Mouse (Mus musculus): ENCODE data around the gene Tmed8. TPM values are rescaled to one million over a fixed set of nuclear protein-coding genes. Genes with fewer than 3 reads are reported as not detected.
"Not testable (repeated sequence)": the region's sequence is repeated elsewhere in the genome, so short reads cannot be mapped to it uniquely, and the experiment has no call there.

Tmed8 gene
- polyA plus RNA-seq, 1 experiment from 2014 or later: 3.8 TPM

- not testable (repeated sequence) for ATAC-seq (ENCODE audit: insufficient number of reproducible peaks, insufficient read depth, low FRiP score, low TSS enrichment, low read depth); H3K9me3 ChIP-seq; H3K4me3 ChIP-seq (replicated peaks); H3K27me3 ChIP-seq; H3K4me2 ChIP-seq; H3K36me3 ChIP-seq; H3K4me1 ChIP-seq (replicated peaks); H3K9ac ChIP-seq (replicated peaks); H3K27ac ChIP-seq
- 88% methylated on average over 5 of the region's 5 CpGs for WGBS
Measured at GRCm38 (mm10) chr12:87205789-87206188, 5.5 kb upstream of the Tmed8 start.

GRCm38 (mm10) chr12:87201694-87202093 is 1.4 kb upstream of the Tmed8 start:
- H3K27me3 ChIP-seq: peaks cover 3% of the 10 kb centered on the region; the same call in 1 of the 2 replicates
- no peaks in the 10 kb centered on the region for H3K9me3 ChIP-seq
- H3K4me2 ChIP-seq: no peak overlapping the region
- 70% methylated on average over 5 of the region's 5 CpGs for WGBS
- no peak overlapping the region for H3K4me3 ChIP-seq (replicated peaks)
- no peaks in the 10 kb centered on the region for H3K36me3 ChIP-seq
- no peak for ATAC-seq (ENCODE audit: insufficient number of reproducible peaks, insufficient read depth, low FRiP score, low TSS enrichment, low read depth)
- H3K9ac ChIP-seq (replicated peaks): no peak overlapping the region
- no peak overlapping the region for H3K27ac ChIP-seq
- H3K4me1 ChIP-seq (replicated peaks): peaks cover 21% of the 10 kb centered on the region

GRCm38 (mm10) chr12:87199206-87199972 is 865 bp downstream of the Tmed8 start, which contains the start of gene Samd15:
Samd15 (plus strand) TSS chr12:87199723.
- 1% methylated on average over 38 of the region's 38 CpGs for WGBS
- Histone ChIP-seq H3K4me1 (replicated peaks) (peaks cover 28% of the 10 kb centered on the region), H3K27ac (peak within 1 kb of the TSS; percentile 72), H3K36me3 (no peaks in the 10 kb centered on the region), H3K9me3 (no peaks in the 10 kb centered on the region), H3K9ac (replicated peaks) (peak within 1 kb of the TSS; percentile 82), H3K4me2 (peak within 1 kb of the TSS; percentile 84), H3K27me3 (peaks cover 3% of the 10 kb centered on the region; the same call in 1 of the 2 replicates), H3K4me3 (replicated peaks) (peak within 1 kb of the TSS; percentile 67)
- ATAC-seq (ENCODE audit: insufficient number of reproducible peaks, insufficient read depth, low FRiP score, low TSS enrichment, low read depth): peak; percentile 30

- Histone ChIP-seq H3K4me2 (peak overlapping the region; percentile 84), H3K27me3 (peaks cover 3% of the 10 kb centered on the region; the same call in 1 of the 2 replicates), H3K9me3 (no peaks in the 10 kb centered on the region), H3K9ac (replicated peaks) (peak overlapping the region; percentile 82; the same call in 1 of the 2 replicates), H3K36me3 (no peaks in the 10 kb centered on the region), H3K4me1 (replicated peaks) (peaks cover 28% of the 10 kb centered on the region), H3K27ac (no peak overlapping the region), H3K4me3 (replicated peaks) (peak overlapping the region; percentile 67)
- 59% methylated on average over 6 of the region's 6 CpGs for WGBS
- ATAC-seq (ENCODE audit: insufficient number of reproducible peaks, insufficient read depth, low FRiP score, low TSS enrichment, low read depth): no peak
Measured at GRCm38 (mm10) chr12:87198792-87199191, 1.5 kb downstream of the Tmed8 start.

GRCm38 (mm10) chr12:87196310-87196709 is 3.9 kb downstream of the Tmed8 start:
- no peak overlapping the region for H3K27ac ChIP-seq
- peaks cover 28% of the 10 kb centered on the region for H3K4me1 ChIP-seq (replicated peaks)
- H3K9ac ChIP-seq (replicated peaks): no peak overlapping the region
- no peak for ATAC-seq (ENCODE audit: insufficient number of reproducible peaks, insufficient read depth, low FRiP score, low TSS enrichment, low read depth)
- no peak overlapping the region for H3K4me2 ChIP-seq
- H3K36me3 ChIP-seq: no peaks in the 10 kb centered on the region
- peaks cover 3% of the 10 kb centered on the region; the same call in 1 of the 2 replicates for H3K27me3 ChIP-seq
- H3K4me3 ChIP-seq (replicated peaks): no peak overlapping the region
- no peaks in the 10 kb centered on the region for H3K9me3 ChIP-seq

- Histone ChIP-seq H3K4me2 (no peak overlapping the region), H3K36me3 (no peaks in the 10 kb centered on the region), H3K27me3 (no peaks in the 10 kb centered on the region), H3K9ac (replicated peaks) (no peak overlapping the region), H3K27ac (no peak overlapping the region), H3K4me1 (replicated peaks) (peaks cover 28% of the 10 kb centered on the region), H3K9me3 (no peaks in the 10 kb centered on the region), H3K4me3 (replicated peaks) (no peak overlapping the region)
- WGBS: 85% methylated on average over 1 of the region's 1 CpGs
- no peak for ATAC-seq (ENCODE audit: insufficient number of reproducible peaks, insufficient read depth, low FRiP score, low TSS enrichment, low read depth)
Measured at GRCm38 (mm10) chr12:87195069-87195468, 5.2 kb downstream of the Tmed8 start.

GRCm38 (mm10) chr12:87193008-87193407 is 7.2 kb downstream of the Tmed8 start:
- no peak for ATAC-seq (ENCODE audit: insufficient number of reproducible peaks, insufficient read depth, low FRiP score, low TSS enrichment, low read depth)
- no peak overlapping the region for H3K9ac ChIP-seq (replicated peaks)
- 92% methylated on average over 3 of the region's 3 CpGs for WGBS

GRCm38 (mm10) chr12:87177631-87178030 is 22.6 kb downstream of the Tmed8 start:
- WGBS: 94% methylated on average over 4 of the region's 4 CpGs
- Histone ChIP-seq H3K9ac (replicated peaks) (no peak overlapping the region), H3K27ac (no peak overlapping the region), H3K9me3 (no peaks in the 10 kb centered on the region), H3K4me1 (replicated peaks) (peaks cover 27% of the 10 kb centered on the region), H3K4me3 (replicated peaks) (no peak overlapping the region), H3K27me3 (no peaks in the 10 kb centered on the region), H3K36me3 (peaks cover 24% of the 10 kb centered on the region; the same call in 1 of the 2 replicates), H3K4me2 (no peak overlapping the region)
- no peak for ATAC-seq (ENCODE audit: insufficient number of reproducible peaks, insufficient read depth, low FRiP score, low TSS enrichment, low read depth)

More at GRCm38 (mm10) chr12:87193008-87193407, 7.2 kb downstream of the Tmed8 start:
- Histone ChIP-seq H3K4me2 (no peak overlapping the region), H3K36me3 (no peaks in the 10 kb centered on the region), H3K27me3 (no peaks in the 10 kb centered on the region), H3K9me3 (no peaks in the 10 kb centered on the region), H3K4me3 (replicated peaks) (no peak overlapping the region), H3K27ac (no peak overlapping the region), H3K4me1 (replicated peaks) (peaks cover 19% of the 10 kb centered on the region)

- H3K27me3 ChIP-seq: no peaks in the 10 kb centered on the region
- WGBS: 31% methylated on average over 4 of the region's 4 CpGs
- peak; percentile 83 for ATAC-seq (ENCODE audit: insufficient number of reproducible peaks, insufficient read depth, low FRiP score, low TSS enrichment, low read depth)
- no peak overlapping the region for H3K4me2 ChIP-seq
- H3K36me3 ChIP-seq: peaks cover 42% of the 10 kb centered on the region
- H3K4me3 ChIP-seq (replicated peaks): no peak overlapping the region
- H3K9me3 ChIP-seq: no peaks in the 10 kb centered on the region
- no peak overlapping the region for H3K9ac ChIP-seq (replicated peaks)
- H3K4me1 ChIP-seq (replicated peaks): peaks cover 27% of the 10 kb centered on the region
- H3K27ac ChIP-seq: peak overlapping the region; percentile 85
Measured at GRCm38 (mm10) chr12:87175194-87175946, 24.9 kb downstream of the Tmed8 start.

GRCm38 (mm10) chr12:87160815-87161214 is 39.4 kb downstream of the Tmed8 start:
- Histone ChIP-seq H3K36me3 (peaks cover 34% of the 10 kb centered on the region), H3K9me3 (peaks cover 4% of the 10 kb centered on the region; the same call in 1 of the 2 replicates), H3K27me3 (no peaks in the 10 kb centered on the region), H3K9ac (replicated peaks) (no peak overlapping the region), H3K4me1 (replicated peaks) (peaks cover 6% of the 10 kb centered on the region), H3K4me2 (no peak overlapping the region), H3K27ac (no peak overlapping the region), H3K4me3 (replicated peaks) (no peak overlapping the region)
- ATAC-seq (ENCODE audit: insufficient number of reproducible peaks, insufficient read depth, low FRiP score, low TSS enrichment, low read depth): no peak
- 91% methylated on average over 5 of the region's 5 CpGs for WGBS

GRCm38 (mm10) chr12:87160310-87160709 is 39.9 kb downstream of the Tmed8 start:
- peaks cover 6% of the 10 kb centered on the region for H3K4me1 ChIP-seq (replicated peaks)
- peaks cover 4% of the 10 kb centered on the region; the same call in 1 of the 2 replicates for H3K9me3 ChIP-seq
- H3K36me3 ChIP-seq: peaks cover 39% of the 10 kb centered on the region
- H3K4me3 ChIP-seq (replicated peaks): no peak overlapping the region
- H3K9ac ChIP-seq (replicated peaks): no peak overlapping the region
- 59% methylated on average over 1 of the region's 1 CpGs for WGBS
- no peaks in the 10 kb centered on the region for H3K27me3 ChIP-seq
- ATAC-seq (ENCODE audit: insufficient number of reproducible peaks, insufficient read depth, low FRiP score, low TSS enrichment, low read depth): no peak
- no peak overlapping the region for H3K4me2 ChIP-seq
- H3K27ac ChIP-seq: no peak overlapping the region
